Mouse (Mus musculus) T-cell, adult 2 months (primary cell): ENCODE data around the gene Vmn1r212.
"Not testable (repeated sequence)": the region's sequence is repeated elsewhere in the genome, so short reads cannot be mapped to it uniquely, and the experiment has no call there.

Source experiments
- DNase-seq: peaks from one replicate; pipeline ENCODE4 v3.0.0; 2022; ENCODE audit warnings: low spot score

Vmn1r212 gene

GRCm38 (mm10) chr13:22884105-22884504, at the start of gene Vmn1r212:
Vmn1r212 (minus strand) TSS chr13:22884205.
- no peak for DNase-seq

GRCm38 (mm10) chr13:22879257-22879656, 4.7 kb downstream of the Vmn1r212 start:
- no peak for DNase-seq

- DNase-seq = no peak
These were observed 26.5 kb downstream of the Vmn1r212 start, which contains the start of gene Vmn1r211 for GRCm38 (mm10) chr13:22857461-22857860. Vmn1r211 (minus strand) TSS chr13:22857561.

GRCm38 (mm10) chr13:22854760-22855159, 29.2 kb downstream of the Vmn1r212 start:
- no peak for DNase-seq

- DNase-seq = no peak
These were observed 37.2 kb downstream of the Vmn1r212 start for GRCm38 (mm10) chr13:22846798-22847197.

- DNase-seq = not testable (repeated sequence)
These were observed 39.7 kb downstream of the Vmn1r212 start for GRCm38 (mm10) chr13:22844304-22844703.
